Mouse (Mus musculus) thymus, adult 2 months (tissue): ENCODE data around the gene Mdk.

Source experiments
- CTCF ChIP-seq: fragments of 200-500 bp; IDR thresholded peaks from 2 replicates; pipeline ENCODE4 v1.5.1; 2012; ENCODE audit warnings: mild to moderate bottlenecking, control low read depth, low read length, moderate library complexity, borderline replicate concordance; ENCODE audit not compliant: control insufficient read depth, poor library complexity, insufficient read depth; ENCODE audit errors: extremely low read depth
- POLR2A ChIP-seq: fragments of 200-500 bp; IDR thresholded peaks from 2 replicates; pipeline ENCODE4 v1.6.1; 2012; ENCODE audit warnings: mild to moderate bottlenecking, low read length, control low read depth, moderate library complexity; ENCODE audit not compliant: control insufficient read depth, poor library complexity, insufficient read depth; ENCODE audit errors: extremely low read depth

GRCm38 (mm10) chr2:91967962-91968361 lies 35.9 kb upstream of the Mdk start:
- TF ChIP-seq CTCF (no peak), POLR2A (no peak)
